Mouse (Mus musculus) kidney, embryonic 15.5 days (tissue): ENCODE results near the gene Fn3krp. TPM values are rescaled to one million over a fixed set of nuclear protein-coding genes. Genes with fewer than 3 reads are reported as not detected.

ENCODE experiments used
- ATAC-seq: fragments of 200-750 bp; cut with Nextera tagmentation; replicated peaks from 2 replicates; pipeline ENCODE4 v1.8.0; 2017; ENCODE audit warnings: moderate TSS enrichment; ENCODE audit not compliant: low FRiP score
- H3K27ac ChIP-seq: fragments of 300-500 bp; sonication (generic); 2 replicates; pipeline ENCODE4 v1.5.1; 2015; ENCODE audit warnings: mild to moderate bottlenecking, inconsistent platforms
- H3K27me3 ChIP-seq: fragments of 300-500 bp; sonication (generic); 2 replicates; pipeline ENCODE4 v1.6.1; 2015; ENCODE audit warnings: inconsistent platforms
- H3K36me3 ChIP-seq: fragments of 300-500 bp; sonication (generic); 2 replicates; pipeline ENCODE4 v1.6.1; 2015; ENCODE audit warnings: inconsistent platforms
- H3K4me1 ChIP-seq: fragments of 300-500 bp; sonication (generic); 2 replicates; pipeline ENCODE4 v1.6.1; 2015; ENCODE audit warnings: inconsistent platforms
- H3K4me2 ChIP-seq: fragments of 300-500 bp; sonication (generic); 2 replicates; pipeline ENCODE4 v1.6.1; 2015; ENCODE audit warnings: moderate library complexity, mild to moderate bottlenecking, inconsistent platforms
- H3K4me3 ChIP-seq: fragments of 300-500 bp; sonication (generic); replicated peaks from 2 replicates; pipeline ENCODE4 v1.5.1; 2015; ENCODE audit warnings: mild to moderate bottlenecking, inconsistent platforms
- H3K9ac ChIP-seq: fragments of 300-500 bp; sonication (generic); 2 replicates; pipeline ENCODE4 v1.6.1; 2015; ENCODE audit warnings: mild to moderate bottlenecking, inconsistent platforms
- H3K9me3 ChIP-seq: fragments of 300-500 bp; sonication (generic); replicated peaks from 2 replicates; pipeline ENCODE4 v1.6.1; 2016; ENCODE audit warnings: inconsistent platforms
- WGBS: fragments of 180-500 bp; shearing (Covaris S2); methylation state at CpG from one replicate; pipeline ENCODE4 v1.1.7; 2015; ENCODE audit warnings: mixed read lengths; 5-methylcytosine and 5-hydroxymethylcytosine counted together
- microRNA-seq: library from miRNA; unstranded; fragments of <30 nt; microRNA quantifications from one replicate; pipeline ENCODE4, GENCODE M21; 2016
- polyA plus RNA-seq: library from polyadenylated mRNA; unstranded; fragments of >200 nt; fragmentation: Nextera tagmentation; extraction: Ambion mirVana; gene quantifications from 2 replicates; pipeline ENCODE4 v1.2.1, GENCODE M21; 2015

Gene Fn3krp
- polyA plus RNA-seq, 1 experiment from 2014 or later = 9.9 TPM

- WGBS = under 1% methylated on average over 58 of the region's 58 CpGs
These were observed 30.8 kb downstream of the Fn3krp start, which contains the start of gene Tbcd for GRCm38 (mm10) chr11:121451753-121452635. TSS of gene Tbcd (plus strand) at chr11:121451949.

GRCm38 (mm10) chr11:121457874-121458273, 36.7 kb downstream of the Fn3krp start:
- 90% methylated on average over 3 of the region's 3 CpGs for WGBS
- no peak overlapping the region for H3K27ac ChIP-seq
- no peak for ATAC-seq
- H3K9me3 ChIP-seq = no peaks in the 10 kb centered on the region
- H3K4me2 ChIP-seq = no peak overlapping the region
- no peak overlapping the region for H3K9ac ChIP-seq
- H3K4me1 ChIP-seq = peaks cover 5% of the 10 kb centered on the region; the same call in 1 of the 2 replicates
- no peak overlapping the region for H3K4me3 ChIP-seq
- H3K36me3 ChIP-seq = peaks cover 57% of the 10 kb centered on the region
- no peaks in the 10 kb centered on the region for H3K27me3 ChIP-seq

More at GRCm38 (mm10) chr11:121451753-121452635, 30.8 kb downstream of the Fn3krp start, which contains the start of gene Tbcd:
- 0 out of 2 replicates have a peak, but pooled peaks cover 9% of the 10 kb centered on the region for H3K36me3 ChIP-seq
- no peaks in the 10 kb centered on the region for H3K9me3 ChIP-seq
- no peaks in the 10 kb centered on the region for H3K27me3 ChIP-seq
- peak within 1 kb of the TSS; percentile 56 for H3K9ac ChIP-seq
- H3K4me3 ChIP-seq = peak within 1 kb of the TSS; percentile 78
- peaks cover 14% of the 10 kb centered on the region for H3K4me1 ChIP-seq
- peak within 1 kb of the TSS; percentile 64 for H3K27ac ChIP-seq
- H3K4me2 ChIP-seq = peak within 1 kb of the TSS; percentile 70
- peak; percentile 97 for ATAC-seq

- no peak for ATAC-seq
- H3K9ac ChIP-seq = no peak overlapping the region
- peaks cover 38% of the 10 kb centered on the region for H3K36me3 ChIP-seq
- no peak overlapping the region for H3K4me3 ChIP-seq
- H3K27me3 ChIP-seq = no peaks in the 10 kb centered on the region
- H3K4me2 ChIP-seq = no peak overlapping the region
- H3K27ac ChIP-seq = no peak overlapping the region
- 90% methylated on average over 6 of the region's 6 CpGs for WGBS
- no peaks in the 10 kb centered on the region for H3K4me1 ChIP-seq
- H3K9me3 ChIP-seq = no peaks in the 10 kb centered on the region
These were observed 46.2 kb downstream of the Fn3krp start for GRCm38 (mm10) chr11:121467408-121467807.

- H3K4me1 ChIP-seq = no peaks in the 10 kb centered on the region
- H3K4me2 ChIP-seq = no peak overlapping the region
- H3K27ac ChIP-seq = no peak overlapping the region
- no peak for ATAC-seq
- H3K9me3 ChIP-seq = no peaks in the 10 kb centered on the region
- 76% methylated on average over 3 of the region's 3 CpGs for WGBS
- H3K27me3 ChIP-seq = no peaks in the 10 kb centered on the region
- H3K36me3 ChIP-seq = peaks cover 19% of the 10 kb centered on the region
- H3K4me3 ChIP-seq = no peak overlapping the region
- H3K9ac ChIP-seq = no peak overlapping the region
These were observed 53.6 kb downstream of the Fn3krp start for GRCm38 (mm10) chr11:121474831-121475230.

- Histone ChIP-seq H3K27ac (no peak overlapping the region), H3K9ac (no peak overlapping the region), H3K4me3 (no peak overlapping the region), H3K36me3 (peaks cover 19% of the 10 kb centered on the region), H3K4me2 (no peak overlapping the region), H3K4me1 (no peaks in the 10 kb centered on the region), H3K27me3 (no peaks in the 10 kb centered on the region), H3K9me3 (no peaks in the 10 kb centered on the region)
- 34% methylated on average over 9 of the region's 9 CpGs for WGBS
- no peak for ATAC-seq
These were observed 54.7 kb downstream of the Fn3krp start for GRCm38 (mm10) chr11:121475699-121476415.

GRCm38 (mm10) chr11:121479476-121480203, 58.4 kb downstream of the Fn3krp start:
- Histone ChIP-seq H3K4me2 (no peak overlapping the region), H3K36me3 (peaks cover 19% of the 10 kb centered on the region), H3K27me3 (no peaks in the 10 kb centered on the region), H3K9me3 (no peaks in the 10 kb centered on the region), H3K9ac (no peak overlapping the region), H3K4me1 (no peaks in the 10 kb centered on the region), H3K27ac (no peak overlapping the region), H3K4me3 (no peak overlapping the region)
- no peak for ATAC-seq
- WGBS = 89% methylated on average over 15 of the region's 15 CpGs

Small RNA genes lying within 50 kb of the gene (microRNA-seq; reads per million reads assigned to microRNA genes)
- gene Mir7236 = 0.44 reads per million

Other genes with a start within 250 kb of the Fn3krp start
- gene Hexdc, start 217.0 kb upstream of the Fn3krp start, polyA plus RNA-seq = 9.6 and 13.7 TPM in 2 replicates
- gene Ogfod3, start 216.7 kb upstream of the Fn3krp start, polyA plus RNA-seq = 31.7 and 32.0 TPM in 2 replicates
- gene Cybc1, start 192.1 kb upstream of the Fn3krp start, polyA plus RNA-seq = 32.6 and 34.4 TPM in 2 replicates
- 53.8 and 60.5 TPM in 2 replicates for gene Narf, start 184.1 kb upstream of the Fn3krp start, polyA plus RNA-seq
- gene Foxk2, start 161.4 kb upstream of the Fn3krp start, polyA plus RNA-seq = 8.0 TPM in 2 replicates
- 87.5 and 90.5 TPM in 2 replicates for gene Wdr45b, start 67.0 kb upstream of the Fn3krp start, polyA plus RNA-seq
- 5.5 and 6.8 TPM in 2 replicates for gene Rab40b, start 33.1 kb upstream of the Fn3krp start, polyA plus RNA-seq
- 2.6 and 2.7 TPM in 2 replicates for gene Fn3k, start 13.5 kb downstream of the Fn3krp start, polyA plus RNA-seq
- gene Tbcd, start 30.5 kb downstream of the Fn3krp start, polyA plus RNA-seq = 33.9 and 37.4 TPM in 2 replicates
- 0.67 and 0.77 TPM in 2 replicates for gene Zfp750, start 97.9 kb downstream of the Fn3krp start, polyA plus RNA-seq